Mouse (Mus musculus) neutrophil, adult 65 days (primary cell): ENCODE measurements around the gene Cyp4f15. TPM values are rescaled to one million over a fixed set of nuclear protein-coding genes. Genes with fewer than 3 reads are reported as not detected.

Experiments used
- total RNA-seq: library from RNA; stranded (reverse); gene quantifications from 2 replicates; pipeline ENCODE4 v1.2.4, GENCODE M21; 2023

Cyp4f15 gene
- not detected in 2 replicates for total RNA-seq

DNA sequence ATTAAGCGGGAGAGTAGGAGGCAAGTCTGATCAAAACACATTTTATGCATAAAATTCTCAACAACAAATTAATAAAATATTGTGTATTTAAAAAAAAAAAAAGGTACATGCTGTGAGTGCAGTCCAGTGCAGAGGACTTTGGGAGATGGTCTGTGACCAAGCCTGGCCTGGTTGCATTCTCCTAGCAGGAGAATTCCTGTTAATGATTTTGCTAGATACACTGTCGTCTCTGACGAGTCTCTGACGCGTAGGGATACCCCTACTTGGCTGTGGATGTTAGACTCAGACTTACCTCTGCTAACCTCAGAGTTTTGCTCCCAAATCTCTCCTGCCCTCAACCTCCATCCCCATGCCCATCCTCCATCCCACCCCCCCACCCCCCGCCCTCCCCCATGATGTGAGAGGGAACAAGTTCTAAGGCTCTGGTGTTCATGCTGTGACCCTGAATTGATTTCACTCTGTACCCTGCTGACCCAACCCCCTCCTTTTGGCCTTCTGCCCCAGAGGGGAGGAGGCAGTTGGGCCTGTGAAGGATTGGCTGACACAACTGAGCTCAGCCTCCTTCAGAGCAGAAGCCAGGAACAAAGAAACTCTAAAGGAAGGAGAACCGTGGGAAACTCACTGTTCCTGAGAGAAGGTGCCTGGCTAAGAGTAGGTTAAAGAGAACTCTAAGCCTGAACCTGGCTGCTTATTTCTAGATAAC lies at the start of gene Cyp4f15:
Gene Cyp4f15 (plus strand): TSS at position 580 of the 703 bp plus-strand sequence.

DNA sequence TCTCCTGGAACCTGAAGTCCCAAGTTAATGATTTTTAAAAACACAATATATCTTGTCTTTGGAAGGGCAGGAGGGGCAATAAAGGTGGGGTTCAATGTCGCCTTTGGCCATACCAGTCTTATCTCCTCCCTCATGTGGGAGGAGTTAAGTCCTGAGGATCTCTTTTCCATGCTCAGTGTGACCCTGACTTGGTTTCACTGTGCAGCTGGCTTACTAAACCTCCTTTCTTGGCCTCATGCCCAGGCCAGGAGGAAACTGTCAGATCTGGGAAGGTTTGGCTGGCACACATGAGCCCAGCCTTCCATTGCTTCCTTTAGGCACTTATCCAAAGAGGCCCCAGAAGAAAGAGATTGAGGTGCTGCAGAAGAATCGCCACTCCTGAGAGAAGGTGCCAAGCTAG lies 26.7 kb upstream of the Cyp4f15 start, which contains the start of gene Cyp4f40:
Gene Cyp4f40 (plus strand): TSS at position 189 of the 400 bp plus-strand sequence.

Other genes with a start within 250 kb of the Cyp4f15 start
- gene Cyp4f39, start 232.9 kb upstream of the Cyp4f15 start, total RNA-seq: not detected in 2 replicates
- 0.25 and 0.29 TPM in 2 replicates for gene Cyp4f17, start 179.6 kb upstream of the Cyp4f15 start, total RNA-seq
- gene Cyp4f16, start 149.1 kb upstream of the Cyp4f15 start, total RNA-seq: 10.0 and 12.3 TPM in 2 replicates
- gene Cyp4f37, start 64.3 kb upstream of the Cyp4f15 start, total RNA-seq: 0.20 and 0.51 TPM in 2 replicates
- gene Cyp4f40, start 26.7 kb upstream of the Cyp4f15 start, total RNA-seq: not detected in 2 replicates
- gene Zfp871, start 102.7 kb downstream of the Cyp4f15 start, total RNA-seq: 74.6 and 114 TPM in 2 replicates
- gene Zfp811, start 124.3 kb downstream of the Cyp4f15 start, total RNA-seq: not detected in 2 replicates
- gene Zfp799, start 144.6 kb downstream of the Cyp4f15 start, total RNA-seq: 0.79 and 1.3 TPM in 2 replicates
- gene Zfp870, start 206.0 kb downstream of the Cyp4f15 start, total RNA-seq: 0.34 and 0.73 TPM in 2 replicates
- gene Cyp4f14, start 231.7 kb downstream of the Cyp4f15 start, total RNA-seq: not detected in 2 replicates